Mouse (Mus musculus): ENCODE measurements around the gene Ppp1r14c.

Gene Ppp1r14c

GRCm38 (mm10) chr10:3366036-3366869, at the start of gene Ppp1r14c:
TSS of gene Ppp1r14c (plus strand) at chr10:3366057.
- DNase-seq: peak; percentile 5 to 34

- no peak for DNase-seq
Measured at GRCm38 (mm10) chr10:3321406-3321805, 44.5 kb upstream of the Ppp1r14c start.

GRCm38 (mm10) chr10:3325447-3325846, 40.4 kb upstream of the Ppp1r14c start:
- peak; percentile 44 to 62 for DNase-seq

- DNase-seq: peak; percentile 62 to 88
Measured at GRCm38 (mm10) chr10:3332880-3333279, 33.0 kb upstream of the Ppp1r14c start.

GRCm38 (mm10) chr10:3334570-3334969, 31.3 kb upstream of the Ppp1r14c start:
- DNase-seq: no peak

GRCm38 (mm10) chr10:3336729-3337329, 29.0 kb upstream of the Ppp1r14c start:
- DNase-seq: no peak

GRCm38 (mm10) chr10:3337330-3337901, 28.4 kb upstream of the Ppp1r14c start:
- DNase-seq: no peak

- DNase-seq: no peak
Measured at GRCm38 (mm10) chr10:3345706-3346105, 20.2 kb upstream of the Ppp1r14c start.

GRCm38 (mm10) chr10:3359531-3359930, 6.3 kb upstream of the Ppp1r14c start:
- no peak for DNase-seq

GRCm38 (mm10) chr10:3365671-3366035, 204 bp upstream of the Ppp1r14c start:
- DNase-seq: no peak

- peak in 1 of 2 experiments; percentile 2 for DNase-seq
Measured at GRCm38 (mm10) chr10:3366870-3367431, 1.1 kb downstream of the Ppp1r14c start.

- no peak for DNase-seq
Measured at GRCm38 (mm10) chr10:3367440-3367839, 1.6 kb downstream of the Ppp1r14c start.

GRCm38 (mm10) chr10:3383176-3383575, 17.3 kb downstream of the Ppp1r14c start:
- no peak for DNase-seq

GRCm38 (mm10) chr10:3392251-3392650, 26.4 kb downstream of the Ppp1r14c start:
- no peak for DNase-seq

GRCm38 (mm10) chr10:3393548-3393947, 27.7 kb downstream of the Ppp1r14c start:
- no peak for DNase-seq

GRCm38 (mm10) chr10:3394193-3394592, 28.3 kb downstream of the Ppp1r14c start:
- no peak for DNase-seq

- peak in 1 of 2 experiments; percentile 24 for DNase-seq
Measured at GRCm38 (mm10) chr10:3394671-3395288, 28.9 kb downstream of the Ppp1r14c start.

GRCm38 (mm10) chr10:3395341-3395931, 29.6 kb downstream of the Ppp1r14c start:
- no peak for DNase-seq

GRCm38 (mm10) chr10:3396008-3396795, 30.3 kb downstream of the Ppp1r14c start:
- no peak for DNase-seq

- no peak for DNase-seq
Measured at GRCm38 (mm10) chr10:3397406-3397805, 31.5 kb downstream of the Ppp1r14c start.

- no peak for DNase-seq
Measured at GRCm38 (mm10) chr10:3398051-3398450, 32.2 kb downstream of the Ppp1r14c start.

- DNase-seq: no peak
Measured at GRCm38 (mm10) chr10:3402284-3402683, 36.4 kb downstream of the Ppp1r14c start.

Measured in kidney, postnatal 25 days (tissue).